Mouse (Mus musculus) testis, postnatal 10 days (tissue): ENCODE measurements around the gene Med13.
"Not testable (repeated sequence)": the region's sequence is repeated elsewhere in the genome, so short reads cannot be mapped to it uniquely, and the experiment has no call there.

Experiments
- DNase-seq: peaks from one replicate; pipeline ENCODE4 v3.0.0; 2021; ENCODE audit warnings: low spot score

Med13 gene

DNA sequence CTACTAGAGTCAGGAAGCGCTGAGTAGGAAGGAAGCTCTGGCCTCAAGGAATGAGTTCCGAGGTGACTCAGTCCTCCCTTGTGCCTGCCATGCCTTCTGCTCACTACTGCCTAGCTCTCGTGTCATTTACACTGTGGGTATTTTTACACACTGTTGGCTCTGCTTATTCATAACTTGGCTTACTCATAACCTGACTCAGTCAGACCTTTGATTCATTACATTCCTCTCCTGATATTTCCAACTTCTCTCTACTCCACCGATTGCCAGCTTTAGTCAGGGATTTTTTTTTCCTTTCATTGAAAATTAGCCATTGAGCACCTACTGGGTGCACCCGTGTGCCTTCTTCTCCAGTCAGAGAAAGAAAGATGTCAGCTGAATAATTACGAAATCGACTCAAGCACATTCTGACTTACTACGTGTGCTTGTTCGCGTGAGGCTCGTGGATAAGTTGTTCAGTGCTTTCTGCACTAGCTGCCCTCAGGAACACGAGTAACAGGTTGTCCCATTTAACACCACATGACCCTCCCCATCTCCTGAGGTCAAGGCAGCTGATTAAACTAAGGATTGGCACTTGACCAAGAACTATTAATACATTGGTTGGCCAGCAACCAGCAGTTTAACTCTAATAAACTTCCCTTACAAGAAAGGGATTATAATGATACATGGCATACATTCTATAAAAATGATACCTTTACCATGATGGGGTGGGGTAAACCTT lies 23.3 kb upstream of the Med13 start:
- no peak for DNase-seq

DNA sequence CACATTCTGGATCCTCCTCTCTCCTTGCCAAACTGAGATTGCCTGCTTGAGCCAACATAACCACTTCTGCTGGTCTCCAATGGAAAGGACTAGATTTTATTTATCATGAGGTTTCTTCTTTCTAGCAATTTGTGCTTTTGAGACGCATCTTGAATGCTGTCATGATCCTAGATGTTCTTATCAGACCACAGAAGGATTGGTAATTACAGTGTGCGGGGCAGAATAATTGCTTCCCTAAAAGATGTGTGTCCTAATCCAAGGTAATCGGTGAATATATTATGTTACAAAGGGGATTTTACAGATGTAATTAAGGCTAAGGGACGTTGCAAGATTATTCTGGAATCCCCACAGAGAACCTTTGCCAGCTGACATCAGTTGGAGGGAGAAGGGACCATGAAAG lies 21.6 kb upstream of the Med13 start:
- DNase-seq, result no peak

DNA sequence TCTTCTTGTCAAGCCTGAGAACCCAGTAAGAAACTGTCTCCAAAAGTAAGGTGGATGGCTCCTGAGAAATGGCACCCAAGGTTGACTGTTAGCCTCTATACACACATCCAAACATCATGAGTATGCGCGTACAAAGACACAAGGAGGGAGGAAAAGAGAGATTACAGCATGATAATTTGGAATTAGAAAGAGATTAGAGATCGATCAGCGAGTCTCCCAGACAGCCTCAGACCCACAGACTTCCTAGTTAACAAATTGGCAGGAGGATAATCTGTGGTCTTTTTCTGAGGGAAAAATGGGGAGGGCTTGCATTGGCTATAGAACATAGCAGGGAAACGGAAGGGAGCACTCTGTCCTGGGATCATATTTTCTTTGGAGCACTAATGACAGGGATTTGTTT lies 20.4 kb upstream of the Med13 start:
- DNase-seq, result no peak

DNA sequence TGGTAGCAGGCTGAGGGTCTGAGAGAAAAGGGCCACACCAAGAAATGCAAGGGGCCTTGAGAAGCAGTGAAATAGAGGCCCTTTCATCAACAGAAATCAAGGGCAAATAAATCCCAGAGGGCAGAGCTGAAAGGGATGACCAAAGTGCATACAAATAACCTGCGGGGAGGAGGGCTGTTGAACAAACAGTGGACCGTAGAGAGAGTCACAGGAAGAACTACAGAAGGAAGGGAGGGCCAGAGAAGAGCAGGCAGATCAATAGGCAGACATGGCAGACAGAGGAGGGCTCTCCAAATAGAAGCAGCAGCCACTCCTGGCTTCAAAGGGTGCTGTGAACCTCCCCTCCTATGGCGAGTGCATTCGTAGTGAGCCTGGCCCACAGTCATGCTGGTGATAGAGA lies 19.3 kb upstream of the Med13 start:
- DNase-seq, result no peak

DNA sequence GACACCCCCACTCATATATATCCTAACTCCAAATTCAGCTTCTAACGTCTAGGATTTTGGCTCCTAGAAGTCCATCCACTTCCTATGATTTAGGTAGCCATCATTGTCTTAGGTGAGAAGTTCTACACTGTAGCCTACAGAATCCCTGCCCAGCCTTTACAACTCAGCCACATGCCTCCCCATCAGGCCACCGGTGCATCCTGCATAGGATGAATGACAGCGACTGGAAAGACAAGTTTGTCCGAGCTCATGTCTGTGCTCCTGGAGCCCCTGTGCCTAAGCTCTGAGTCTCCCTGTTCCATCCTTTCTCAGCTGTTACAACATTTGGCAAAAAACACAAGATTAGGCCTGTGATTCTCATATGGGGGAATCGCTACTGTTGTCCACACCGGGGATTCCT lies 17.7 kb upstream of the Med13 start:
- no peak for DNase-seq

DNA sequence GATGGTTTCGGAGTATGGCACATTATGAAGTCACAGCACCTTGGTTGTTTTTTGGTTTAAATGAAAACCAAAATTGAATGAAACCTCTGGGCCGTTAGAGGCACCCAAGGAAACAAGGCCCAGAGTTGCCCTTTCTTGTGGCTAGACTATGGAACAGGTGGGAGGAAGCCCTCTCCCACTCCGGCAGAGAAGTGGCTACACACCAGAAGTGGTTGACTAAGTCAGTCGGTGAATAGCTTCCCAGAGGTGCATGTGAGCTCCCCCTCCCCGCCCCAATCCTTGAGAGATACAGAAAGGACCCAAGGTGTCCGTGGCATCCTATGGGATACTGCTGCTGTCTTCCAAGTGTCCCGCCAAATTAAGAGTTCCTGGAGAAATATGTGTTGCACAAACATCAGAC lies 13.9 kb upstream of the Med13 start:
- DNase-seq, result no peak

DNA sequence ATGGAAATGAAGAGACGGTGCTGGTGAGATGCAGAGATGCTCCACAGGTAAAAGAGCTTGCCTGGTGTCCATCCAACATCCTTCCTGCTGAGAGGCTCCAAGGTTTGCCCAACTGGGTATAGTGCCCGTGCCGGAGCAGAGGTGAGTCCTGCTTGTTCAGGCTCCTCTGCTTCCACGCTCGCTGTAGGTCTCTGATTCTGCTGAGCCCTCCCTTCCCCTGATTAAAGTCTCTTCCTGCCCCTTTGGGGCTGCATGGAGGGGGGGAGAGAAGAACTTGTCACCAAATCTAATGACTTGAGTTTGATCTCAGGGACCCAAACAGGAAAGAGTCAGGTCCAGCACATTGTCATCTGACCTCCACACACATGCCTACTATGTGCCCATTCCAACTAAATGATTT lies 12.5 kb upstream of the Med13 start:
- DNase-seq, result no peak

DNA sequence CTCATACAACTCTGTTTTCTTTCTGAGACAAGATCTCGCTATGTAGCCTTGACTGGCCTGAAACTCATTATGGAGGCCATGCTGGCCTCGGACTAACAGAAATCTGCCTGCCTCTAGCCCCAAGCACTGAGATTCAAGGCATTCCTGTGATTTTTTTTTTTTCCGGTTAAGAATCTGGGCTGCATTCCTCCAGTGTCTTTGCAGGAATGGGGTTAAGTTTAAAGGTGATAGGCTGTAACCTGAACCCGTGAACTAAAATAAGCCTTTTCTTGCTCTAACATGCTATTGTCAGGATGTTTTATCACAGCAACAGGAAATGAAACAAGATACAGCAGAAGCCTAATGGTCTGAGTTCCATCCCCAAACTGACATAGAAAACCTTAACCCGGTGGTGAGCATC lies 11.6 kb upstream of the Med13 start:
- DNase-seq, result no peak

DNA sequence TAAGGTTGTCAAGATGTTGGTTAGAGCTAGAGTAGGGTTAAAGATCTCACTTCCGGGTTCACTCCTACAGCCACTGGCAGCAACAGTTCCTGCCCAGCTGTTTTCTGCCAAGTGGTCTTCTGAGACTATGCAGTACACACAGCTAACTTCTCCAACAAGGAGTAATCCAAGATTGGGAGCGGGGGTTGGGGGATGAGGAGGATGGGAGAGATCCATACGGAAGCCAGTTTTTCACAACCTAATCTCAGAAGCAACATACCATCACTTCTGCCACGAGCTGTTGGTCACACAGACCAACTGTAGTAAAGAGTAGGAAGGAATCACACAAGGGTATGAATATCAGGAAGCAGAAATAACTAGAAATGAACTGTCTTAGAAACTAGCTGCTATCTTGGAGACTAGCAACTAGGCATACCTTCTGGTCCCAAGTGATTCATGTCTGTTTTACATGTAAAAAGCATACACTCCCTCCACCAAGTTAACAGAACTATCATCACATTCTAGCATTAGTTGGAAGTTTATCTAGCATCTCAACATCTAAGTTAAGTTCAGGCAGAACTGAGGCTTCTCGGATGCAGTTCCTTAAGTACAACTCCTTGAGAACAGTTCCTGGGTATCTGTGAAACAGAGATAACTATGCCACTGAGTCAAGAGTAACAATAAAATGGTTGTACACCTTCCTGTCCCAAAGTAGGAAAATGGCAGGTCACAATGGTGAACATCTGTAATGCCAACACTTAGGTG lies 7.5 kb upstream of the Med13 start:
- no peak for DNase-seq

DNA sequence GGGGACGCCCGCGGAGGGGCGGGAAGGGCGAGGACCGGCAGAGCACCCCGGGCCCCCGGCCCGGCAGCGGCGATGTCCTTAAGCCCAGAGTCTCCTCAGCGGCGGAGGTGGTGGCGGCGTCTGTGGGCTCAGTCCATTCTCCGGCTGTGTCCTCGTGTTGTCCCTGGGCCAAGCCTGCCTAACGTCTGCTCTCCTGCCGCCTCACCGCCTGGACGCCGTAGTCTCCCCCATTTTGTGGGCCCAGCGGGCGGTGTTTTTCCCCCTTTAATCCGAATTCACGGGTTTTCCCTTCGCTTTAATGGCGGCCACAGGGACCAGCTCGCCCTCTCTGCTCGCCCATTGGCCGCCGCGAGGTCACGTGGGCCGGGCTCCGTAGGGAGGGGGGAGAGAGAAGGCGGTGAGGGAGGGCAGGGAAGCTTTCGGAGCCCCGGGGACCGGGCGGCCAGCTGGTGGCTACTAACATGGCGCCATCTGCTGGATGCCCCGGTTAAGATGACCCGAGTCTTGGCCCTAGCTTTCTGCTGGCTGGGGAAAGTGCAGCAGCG lies 654 bp upstream of the Med13 start:
- peak; percentile 99 for DNase-seq

DNA sequence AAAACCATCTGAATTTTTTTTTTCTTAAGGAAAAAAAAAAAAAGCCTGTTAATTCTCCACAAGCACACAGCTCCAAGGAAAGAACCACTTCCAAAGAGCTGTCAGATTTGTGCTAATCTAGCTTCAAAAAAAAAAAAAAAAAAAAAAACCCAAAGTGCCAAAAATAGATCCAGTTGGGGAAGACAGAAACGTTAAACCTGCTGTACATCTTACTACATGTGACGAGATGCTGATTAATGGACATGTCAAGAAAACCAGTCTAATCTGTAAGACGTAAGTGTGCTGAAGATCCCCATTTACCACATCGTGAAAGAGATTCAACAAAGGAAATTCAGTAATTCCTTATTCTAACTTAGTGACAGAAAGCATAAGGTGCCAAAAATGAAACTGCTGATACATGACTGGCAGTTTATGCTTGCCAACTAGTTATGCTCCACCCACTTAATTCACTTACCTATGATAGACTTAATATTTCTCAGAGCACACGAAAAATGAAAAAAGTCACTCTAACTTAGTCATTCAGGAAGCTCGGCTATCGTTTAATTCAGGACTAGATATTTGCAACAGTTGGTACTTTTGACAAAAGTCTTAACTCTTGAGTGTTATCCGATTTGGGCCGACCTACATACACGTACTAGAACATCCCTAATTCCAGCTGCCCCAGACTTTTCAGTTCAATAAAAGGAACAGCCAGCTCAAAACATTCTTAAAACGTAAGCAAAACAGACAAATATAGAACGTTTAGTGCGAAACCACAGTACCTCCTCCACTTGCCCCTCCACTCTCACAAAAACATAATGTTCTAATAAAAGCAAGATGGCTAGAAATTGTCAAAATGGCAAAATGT lies 1.2 kb downstream of the Med13 start:
- DNase-seq, result no peak

DNA sequence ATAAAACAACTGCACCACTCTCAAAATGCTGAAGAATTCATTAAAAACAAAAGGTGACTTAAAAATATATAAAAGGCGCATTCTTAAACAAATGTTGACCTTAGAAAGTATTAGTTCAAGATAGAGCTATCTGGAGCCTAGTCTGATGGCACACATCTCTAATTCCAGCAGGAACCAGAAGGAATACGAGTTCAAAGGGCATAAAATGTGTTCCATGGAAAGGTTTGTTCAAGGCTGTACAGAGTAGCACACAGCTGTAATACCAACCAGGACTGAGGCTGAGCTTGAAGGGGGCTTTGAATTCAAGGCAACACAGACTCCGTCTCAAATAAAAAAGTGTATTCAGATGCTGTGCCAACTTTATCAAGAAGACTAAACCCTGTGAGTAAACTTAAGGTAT lies 3.8 kb downstream of the Med13 start:
- DNase-seq, result no peak

DNA sequence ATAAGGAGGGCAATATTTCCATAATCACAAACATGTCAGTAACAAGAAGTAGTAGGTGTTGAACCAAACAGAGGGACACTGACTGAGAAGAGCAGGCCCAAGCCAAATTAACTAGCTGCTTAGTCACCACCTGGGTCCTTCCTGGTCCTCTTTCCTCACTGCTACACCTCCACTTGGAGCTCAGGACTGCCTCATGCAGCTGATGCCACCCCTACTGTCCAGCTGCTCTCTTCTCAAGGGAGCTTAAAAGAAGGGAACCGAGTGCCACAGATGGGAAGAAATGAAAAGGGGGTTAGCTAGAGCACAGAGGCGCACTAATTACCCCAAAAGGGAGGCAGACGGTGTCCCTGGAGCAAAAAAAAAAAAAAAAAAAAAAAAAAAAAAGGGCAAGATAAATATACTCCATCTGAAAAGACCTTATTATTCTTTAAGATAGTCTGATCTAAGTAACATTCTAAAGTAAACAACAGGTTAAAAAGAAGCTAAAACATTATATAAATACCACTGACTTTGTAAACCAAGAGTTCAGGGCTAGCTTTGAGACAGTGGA lies 5.6 kb downstream of the Med13 start:
- no peak for DNase-seq

DNA sequence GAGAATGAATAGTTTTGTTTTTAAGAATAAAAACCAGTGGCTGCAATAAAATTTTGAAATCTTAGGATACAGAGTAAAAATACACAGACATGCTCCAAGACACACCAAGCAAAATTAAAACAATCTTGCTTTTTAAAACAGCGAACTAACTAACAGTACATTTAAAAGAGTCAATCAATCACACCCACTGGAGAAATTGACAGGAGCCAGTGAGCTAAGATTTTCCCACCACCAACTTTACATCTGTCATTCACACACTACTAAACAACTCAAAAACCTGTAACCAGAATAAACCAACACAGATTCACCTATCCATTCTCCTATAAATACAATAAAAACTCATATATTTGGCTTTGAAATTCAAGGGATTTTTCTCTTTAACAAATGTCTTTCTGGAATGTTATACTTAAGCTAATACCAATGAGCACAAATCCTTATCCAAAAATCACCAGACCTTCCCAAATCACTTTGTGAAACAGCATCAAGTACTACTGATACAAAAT lies 6.7 kb downstream of the Med13 start:
- no peak for DNase-seq

DNA sequence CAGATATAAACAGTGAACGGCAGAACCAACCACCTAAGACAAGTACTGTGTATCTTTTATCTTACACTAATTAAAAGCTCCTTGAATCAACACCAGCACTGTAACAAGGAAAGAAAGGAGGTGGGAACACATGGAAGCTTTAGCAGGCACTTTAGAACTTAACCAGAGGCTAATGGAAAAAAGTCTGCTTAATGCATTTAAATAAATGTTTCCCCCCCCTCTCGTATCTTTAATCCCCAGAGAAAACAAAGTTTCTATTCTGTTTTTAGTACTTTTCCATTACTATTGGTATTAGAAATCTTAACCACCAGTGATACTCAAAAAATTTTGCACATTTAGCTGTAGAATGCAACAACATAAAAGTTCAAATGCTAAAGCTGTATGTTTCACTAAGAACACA lies 8.1 kb downstream of the Med13 start:
- DNase-seq, result no peak

DNA sequence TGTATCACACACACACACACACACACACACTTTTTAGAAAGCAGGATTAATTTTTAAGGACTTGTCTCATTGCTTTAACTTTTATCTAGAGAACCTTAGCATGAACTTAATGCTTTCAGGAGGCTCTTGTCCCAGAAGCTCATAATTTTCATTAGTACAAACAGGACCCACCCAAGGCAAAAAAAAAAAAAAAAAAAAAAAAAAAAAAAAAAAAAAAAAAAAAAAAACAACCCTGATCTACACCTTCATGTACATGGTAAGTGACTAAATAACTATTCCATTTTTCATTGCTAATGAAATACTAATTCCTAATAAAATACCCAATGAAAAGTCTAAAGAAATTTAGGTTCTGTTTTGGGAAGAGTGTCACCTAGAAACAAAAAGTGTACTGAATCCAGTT lies 8.5 kb downstream of the Med13 start:
- no peak for DNase-seq

DNA sequence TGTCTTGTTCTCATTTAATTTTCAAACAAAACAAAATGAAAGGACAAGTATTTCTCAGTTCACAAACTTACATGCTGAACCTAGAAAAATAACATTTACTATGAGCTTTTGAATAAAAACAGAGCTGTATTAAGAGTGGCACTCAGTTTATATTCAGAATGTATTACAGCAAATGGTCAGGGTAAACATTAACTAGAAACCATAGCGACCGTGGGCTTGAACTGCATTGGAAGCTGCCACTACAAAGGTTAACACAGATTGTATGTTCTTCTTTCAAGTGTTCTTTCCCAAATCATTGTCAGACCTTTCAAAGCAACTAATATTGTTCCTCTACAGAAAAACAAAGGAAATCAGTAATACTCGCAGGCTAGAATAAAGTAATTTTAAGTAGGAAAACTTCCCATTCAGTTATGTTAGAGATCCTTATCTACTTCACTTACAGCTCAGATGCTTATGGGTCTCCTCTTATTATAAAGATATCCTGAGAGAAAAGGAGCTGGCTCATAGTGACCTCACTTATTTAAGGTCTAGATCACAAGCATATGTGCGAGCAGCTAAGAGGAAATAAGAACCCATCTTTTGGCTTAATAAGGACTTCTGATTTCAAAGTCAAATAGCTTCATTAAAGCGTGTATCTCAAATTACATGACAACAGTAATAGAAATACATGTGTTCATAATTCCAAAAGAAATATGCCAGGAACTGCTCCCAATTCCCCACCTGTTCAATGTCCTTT lies 9.8 kb downstream of the Med13 start:
- DNase-seq, result no peak

DNA sequence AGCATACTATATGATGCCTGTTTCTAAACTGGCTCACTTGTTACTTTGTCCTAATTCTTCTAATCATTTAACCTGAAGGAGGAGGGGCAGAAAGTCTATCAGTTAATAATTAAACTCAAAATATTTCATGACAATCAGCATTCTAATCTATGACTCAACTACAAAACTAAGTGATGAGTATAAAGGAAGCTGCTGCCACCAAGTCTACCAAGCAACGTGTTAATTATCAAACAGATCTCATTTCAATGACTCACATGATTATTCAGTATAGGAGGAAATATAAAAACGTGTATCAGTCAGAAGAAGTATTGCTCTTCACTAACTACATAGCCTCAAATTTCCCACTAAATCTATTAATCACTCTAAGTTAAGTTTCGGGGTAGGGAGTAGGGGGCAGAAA lies 10.9 kb downstream of the Med13 start:
- DNase-seq, result no peak

DNA sequence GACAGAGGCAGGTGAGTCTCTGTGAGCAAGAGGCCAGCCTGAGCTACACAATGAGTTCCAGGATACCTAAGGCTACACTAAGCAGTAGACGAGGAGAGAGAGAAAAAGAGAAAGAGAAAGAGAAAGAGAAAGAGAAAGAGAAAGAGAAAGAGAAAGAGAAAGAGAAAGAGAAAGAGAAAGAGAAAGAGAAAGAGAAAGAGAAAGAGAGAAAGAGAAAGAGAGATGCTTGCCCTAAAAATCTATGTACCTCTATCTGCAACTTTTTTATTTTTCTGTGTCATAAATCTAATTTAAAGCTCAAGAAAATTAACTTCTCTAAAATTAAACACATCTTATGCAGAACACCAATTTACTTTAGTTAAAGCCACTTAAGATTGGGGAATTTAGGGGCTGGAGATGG lies 12.5 kb downstream of the Med13 start:
- DNase-seq, result not testable (repeated sequence)

DNA sequence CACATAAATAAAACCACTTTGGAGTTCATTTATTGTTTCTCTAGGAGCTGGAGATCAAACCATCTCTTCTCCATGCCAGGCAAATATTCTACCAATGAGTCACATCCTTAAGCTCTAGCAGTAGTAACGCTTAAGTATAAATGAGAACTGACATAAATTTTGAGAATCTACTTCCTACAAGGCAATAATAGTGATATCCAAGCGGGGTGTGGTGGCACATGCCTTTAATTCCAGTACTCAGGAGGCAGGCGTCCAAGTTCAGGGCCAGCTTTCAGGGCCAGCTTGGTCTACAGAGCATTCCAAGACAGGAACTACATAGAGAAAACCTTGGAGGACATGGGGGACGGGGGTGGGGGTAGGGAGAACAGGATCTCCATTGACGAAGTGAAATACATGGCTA lies 33.2 kb downstream of the Med13 start:
- DNase-seq, result no peak

DNA sequence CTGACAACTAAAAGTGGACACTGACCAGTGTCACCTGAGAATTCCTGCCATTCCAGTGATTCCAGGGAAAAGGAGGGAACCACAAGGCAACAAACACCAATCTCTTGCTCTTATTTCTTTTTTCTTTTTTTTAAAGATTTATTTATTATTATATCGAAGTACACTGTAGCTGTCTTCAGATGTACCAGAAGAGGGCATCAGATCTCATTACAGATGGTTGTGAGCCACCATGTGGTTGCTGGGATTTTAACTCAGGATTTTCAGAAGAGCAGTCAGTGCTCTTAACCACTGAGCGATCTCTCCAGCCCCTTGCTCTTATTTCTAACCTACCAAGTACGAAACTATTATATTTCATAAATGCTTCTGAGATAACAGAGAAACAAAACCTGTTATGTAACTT lies 42.4 kb downstream of the Med13 start:
- DNase-seq, result not testable (repeated sequence)

DNA sequence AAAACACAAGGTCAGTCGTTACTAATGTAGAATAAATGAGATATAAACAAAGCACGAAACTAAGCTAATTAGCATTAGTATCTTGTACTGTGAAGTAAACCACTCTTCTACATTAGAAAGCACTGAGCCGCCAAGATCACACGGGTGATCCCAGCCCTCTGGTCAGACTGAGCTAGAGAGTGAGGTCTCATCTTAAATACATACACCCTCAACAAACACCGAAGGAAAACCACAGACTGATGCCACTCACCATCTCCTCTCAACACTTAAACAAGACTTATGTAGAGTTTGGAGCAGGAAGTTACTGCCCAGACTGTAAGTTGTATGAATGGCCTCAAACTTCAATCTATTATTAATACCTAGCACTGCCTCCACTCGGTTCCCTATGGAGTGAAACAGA lies 47.1 kb downstream of the Med13 start:
- DNase-seq, result no peak
